In the genomic region with DNA sequence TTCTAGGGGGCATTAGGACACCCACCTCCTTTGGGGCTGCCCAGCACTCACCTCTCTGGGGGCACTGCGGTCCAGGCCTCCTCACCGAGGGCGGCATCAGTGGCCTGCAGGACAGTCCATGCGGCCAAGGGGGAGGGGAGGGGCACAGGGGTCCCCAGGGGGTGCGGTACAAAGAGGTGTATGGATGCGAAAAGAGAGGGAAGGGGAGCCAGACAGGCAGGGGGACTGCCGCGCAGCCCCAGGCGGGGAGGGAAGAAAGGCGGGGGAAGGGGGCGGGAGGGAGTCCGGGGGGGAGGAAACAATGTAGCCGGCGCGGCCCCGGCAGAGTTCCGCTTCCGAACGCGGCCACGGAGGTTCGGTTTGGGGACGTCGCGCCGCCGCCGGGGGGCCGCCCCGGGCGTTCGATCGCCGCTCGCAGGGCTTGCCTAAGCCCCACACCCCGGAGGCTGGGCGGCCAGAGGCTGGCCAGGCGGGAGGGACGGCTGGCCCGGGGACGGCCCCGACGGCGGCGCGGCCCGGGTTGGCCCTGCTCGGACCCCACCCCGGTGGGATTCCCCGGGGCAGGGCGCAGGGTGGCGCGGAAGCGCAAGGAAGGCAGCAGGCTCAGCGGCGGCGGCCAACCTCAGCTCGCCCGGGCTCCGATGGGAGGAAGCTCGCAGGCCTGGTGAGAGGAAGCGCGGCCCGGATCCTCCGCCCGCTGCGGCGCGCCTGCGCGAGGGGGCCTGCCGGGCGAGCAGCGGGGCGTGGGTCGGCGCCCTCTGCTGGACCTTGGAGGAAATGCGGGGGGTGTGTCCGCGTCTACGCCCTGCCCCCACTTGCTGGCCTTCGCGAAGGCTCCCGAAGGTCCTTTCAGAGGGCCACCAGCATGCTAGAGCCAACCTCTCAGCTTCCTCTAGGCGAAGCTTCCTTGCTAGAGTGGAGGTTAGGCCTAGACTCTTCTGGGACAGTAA, we compare ENCODE assay signal across 8 mouse cellular contexts. TPM values are rescaled to one million over a fixed set of nuclear protein-coding genes. Genes with fewer than 3 reads are reported as not detected.
DNase-seq lines count a peak whose midpoint lies in the region.

No protein-coding gene starts in this region.

- DNase-seq in adrenal gland, adult (ENCODE audit: inconsistent age in 2 of 2, low spot score in 1 of 2) = peak; percentile 96 to 98
- DNase-seq in embryo, embryonic 10 days (ENCODE audit: low spot score) = peak; percentile 93
- peak; percentile 96 for DNase-seq in gastrocnemius, postnatal 10 days
- DNase-seq in induced T-regulatory cell, adult 2 months (ENCODE audit: low read depth) = peak; percentile 94
- peak; percentile 63 to 91 for DNase-seq in left cerebral cortex, adult 9 months (ENCODE audit: low spot score in 2 of 2)
- peak; percentile 88 to 90 for DNase-seq in right cerebral cortex, adult 2 months (ENCODE audit: low spot score in 2 of 2)
- peak; percentile 79 for DNase-seq in urinary bladder, postnatal 10 days (ENCODE audit: low spot score)

- no peaks in the 10 kb centered on the region for H3K27me3 ChIP-seq in megakaryocyte, embryonic 14.5 days (replicated peaks)

- peaks cover 29% of the 10 kb centered on the region for H3K36me3 ChIP-seq in megakaryocyte, embryonic 14.5 days (replicated peaks; ENCODE audit: low read length)

- peak overlapping the region; percentile 98 for H3K4me3 ChIP-seq in megakaryocyte, embryonic 14.5 days (replicated peaks)

- H3K9me3 ChIP-seq in megakaryocyte, embryonic 14.5 days = no peaks in the 10 kb centered on the region

- peaks cover 74% of the 10 kb centered on the region for H3K4me1 ChIP-seq in megakaryocyte, embryonic 14.5 days

RNA-seq across cellular contexts. Expression of gene Csk, which starts 8.2 kb away (rescaled TPM):
- 10 to 100 TPM; 19.3 to 31.7 TPM for total RNA-seq in gastrocnemius, postnatal 10 days (2021)
- 400 and 436 TPM in 2 replicates for polyA plus RNA-seq in megakaryocyte, embryonic 14.5 days (2012; ENCODE audit: insufficient read depth, low replicate concordance)

RNA-seq across cellular contexts. Expression of gene Lman1l, which starts 24.6 kb away (rescaled TPM):
- not detected for total RNA-seq in gastrocnemius, postnatal 10 days (2021)
- polyA plus RNA-seq in megakaryocyte, embryonic 14.5 days (2012; ENCODE audit: insufficient read depth, low replicate concordance) = not detected in 2 replicates

RNA-seq across cellular contexts. Expression of gene Cyp1a2, which starts 38.3 kb away (rescaled TPM):
- under 1 TPM in 1 of 2 experiments, not detected in 1; 0.14 TPM for total RNA-seq in gastrocnemius, postnatal 10 days (2021)
- polyA plus RNA-seq in megakaryocyte, embryonic 14.5 days (2012; ENCODE audit: insufficient read depth, low replicate concordance) = not detected in 2 replicates

RNA-seq across cellular contexts. Expression of gene Cplx3, which starts 39.1 kb away (rescaled TPM):
- not detected for total RNA-seq in gastrocnemius, postnatal 10 days (2021)
- polyA plus RNA-seq in megakaryocyte, embryonic 14.5 days (2012; ENCODE audit: insufficient read depth, low replicate concordance) = 1.1 TPM in 1 of 2 replicates, not detected in the other

RNA-seq across cellular contexts. Expression of gene Cyp1a1, which starts 42.5 kb away (rescaled TPM):
- total RNA-seq in gastrocnemius, postnatal 10 days (2021) = under 1 TPM; 0.09 TPM
- polyA plus RNA-seq in megakaryocyte, embryonic 14.5 days (2012; ENCODE audit: insufficient read depth, low replicate concordance) = 1.0 TPM in 1 of 2 replicates, not detected in the other

Comparison
In these comparisons a context has a peak if more than half of its experiments do, and no peak if none do; other contexts are left out.
1. Peak in every context shown above with its lines: DNase-seq and H3K4me3 ChIP-seq.